Mouse (Mus musculus) MEL (cell line): ENCODE data around the gene Angptl6. TPM values are rescaled to one million over a fixed set of nuclear protein-coding genes. Genes with fewer than 3 reads are reported as not detected.

ENCODE experiments used
- DNase-seq: peaks from one replicate; pipeline ENCODE4 v3.0.0; 2011; ENCODE audit warnings: low read depth, low spot score
- H3K27ac ChIP-seq: 2 replicates; pipeline ENCODE4 v1.5.1; 2012; ENCODE audit warnings: low read depth, mild to moderate bottlenecking, control low read depth, low read length, moderate library complexity; ENCODE audit not compliant: control insufficient read depth
- H3K27me3 ChIP-seq, 2 experiments: fragments of 150-350 bp in 1 of 2; sonication (generic) in 1 of 2; 2 replicates each; pipeline ENCODE4 v1.6.1; 2012; ENCODE audit warnings: low read length in 2 of 2, mild to moderate bottlenecking in 2 of 2, improper control_type of control experiment in 1 of 2, moderate library complexity in 1 of 2; ENCODE audit not compliant: insufficient read depth in 2 of 2, control insufficient read depth in 1 of 2
- H3K36me3 ChIP-seq, 2 experiments: 2 replicates each; pipeline ENCODE4 v1.6.1; 2012 to 2014; ENCODE audit warnings: low read length in 2 of 2, improper control_type of control experiment in 1 of 2, inconsistent platforms in 1 of 2, mild to moderate bottlenecking in 1 of 2; ENCODE audit not compliant: insufficient read depth in 2 of 2, control insufficient read depth in 1 of 2
- H3K4me1 ChIP-seq, 2 experiments: fragments of 150-350 bp in 1 of 2; sonication (generic) in 1 of 2; 2 replicates each; pipeline ENCODE4 v1.6.1; 2012; ENCODE audit warnings: low read length in 2 of 2, improper control_type of control experiment in 1 of 2, mild to moderate bottlenecking in 1 of 2; ENCODE audit not compliant: insufficient read depth in 2 of 2, control insufficient read depth in 1 of 2
- H3K4me3 ChIP-seq, 2 experiments: fragments of 150-350 bp in 1 of 2; sonication (generic) in 1 of 2; 2 replicates each; pipeline ENCODE4 v1.5.1; 2012; ENCODE audit warnings: low read depth in 2 of 2, low read length in 2 of 2, mild to moderate bottlenecking in 2 of 2, moderate library complexity in 2 of 2, control low read depth in 1 of 2, improper control_type of control experiment in 1 of 2; ENCODE audit not compliant: control insufficient read depth in 1 of 2, insufficient read depth in 1 of 2
- H3K79me2 ChIP-seq: 2 replicates; pipeline ENCODE4 v1.6.1; 2012; ENCODE audit warnings: mild to moderate bottlenecking, low read length, moderate library complexity; ENCODE audit not compliant: control insufficient read depth, poor library complexity, insufficient read depth
- H3K9ac ChIP-seq: 2 replicates; pipeline ENCODE4 v1.6.1; 2012; ENCODE audit warnings: low read depth, mild to moderate bottlenecking, control low read depth, low read length, moderate library complexity; ENCODE audit not compliant: control insufficient read depth, poor library complexity, severe bottlenecking
- H3K9me3 ChIP-seq: fragments of 150-350 bp; sonication (generic); replicated peaks from 2 replicates; pipeline ENCODE4 v1.6.1; 2012; ENCODE audit warnings: mild to moderate bottlenecking, low read length, improper control_type of control experiment, moderate library complexity; ENCODE audit not compliant: insufficient read depth
- BHLHE40 ChIP-seq: IDR thresholded peaks from 2 replicates; pipeline ENCODE4 v1.6.1; 2012; ENCODE audit warnings: low read depth, mild to moderate bottlenecking, inconsistent platforms, low read length, improper control_type of control experiment, borderline replicate concordance
- CHD1 ChIP-seq: IDR thresholded peaks from 2 replicates; pipeline ENCODE4 v1.6.1; 2012; ENCODE audit warnings: low read depth, mild to moderate bottlenecking, inconsistent platforms, low read length, improper control_type of control experiment
- E2F4 ChIP-seq: IDR thresholded peaks from 2 replicates; pipeline ENCODE4 v1.6.1; 2011; ENCODE audit warnings: low read depth, low read length, improper control_type of control experiment, borderline replicate concordance
- ELF1 ChIP-seq: IDR thresholded peaks from 2 replicates; pipeline ENCODE4 v1.6.1; 2014; ENCODE audit warnings: low read depth, mild to moderate bottlenecking, inconsistent platforms, low read length, improper control_type of control experiment, moderate library complexity
- EP300 ChIP-seq, 2 experiments: IDR thresholded peaks; 2 replicates each; pipeline ENCODE4 v1.6.1; 2011; ENCODE audit warnings: improper control_type of control experiment in 2 of 2, low read length in 2 of 2, low read depth in 1 of 2, mild to moderate bottlenecking in 1 of 2
- ETS1 ChIP-seq: IDR thresholded peaks from 2 replicates; pipeline ENCODE4 v1.6.1; 2012; ENCODE audit warnings: low read depth, mild to moderate bottlenecking, inconsistent platforms, low read length, improper control_type of control experiment, moderate library complexity
- HCFC1 ChIP-seq: IDR thresholded peaks from 2 replicates; pipeline ENCODE4 v1.6.1; 2012; ENCODE audit warnings: low read depth, mild to moderate bottlenecking, inconsistent platforms, low read length, improper control_type of control experiment, moderate library complexity
- JUND ChIP-seq: IDR thresholded peaks from 2 replicates; pipeline ENCODE4 v1.6.1; 2011; ENCODE audit warnings: low read depth, mild to moderate bottlenecking, improper control_type of control experiment, low read length
- KAT2A ChIP-seq: conservative IDR thresholded peaks from 2 replicates; pipeline ENCODE4 v1.6.1; 2012; ENCODE audit warnings: low read depth, low read length, improper control_type of control experiment, inconsistent platforms
- MXI1 ChIP-seq: IDR thresholded peaks from 2 replicates; pipeline ENCODE4 v1.6.1; 2011; ENCODE audit warnings: mild to moderate bottlenecking, low read depth, low read length, improper control_type of control experiment
- MYB ChIP-seq: IDR thresholded peaks from 2 replicates; pipeline ENCODE4 v1.6.1; 2011; ENCODE audit warnings: mild to moderate bottlenecking, low read depth, low read length, improper control_type of control experiment
- POLR2AphosphoS5 ChIP-seq: IDR thresholded peaks from 2 replicates; pipeline ENCODE4 v1.6.1; 2012; ENCODE audit warnings: low read depth, borderline replicate concordance, mild to moderate bottlenecking, inconsistent platforms, low read length, moderate library complexity, mixed read lengths
- RAD21 ChIP-seq: IDR thresholded peaks from 2 replicates; pipeline ENCODE4 v1.6.1; 2011; ENCODE audit warnings: mild to moderate bottlenecking, low read depth, low read length, improper control_type of control experiment
- SIN3A ChIP-seq: IDR thresholded peaks from 2 replicates; pipeline ENCODE4 v1.6.1; 2012; ENCODE audit warnings: low read length, improper control_type of control experiment, inconsistent platforms
- TCF12 ChIP-seq: IDR thresholded peaks from 2 replicates; pipeline ENCODE4 v1.6.1; 2014; ENCODE audit warnings: low read depth, mild to moderate bottlenecking, inconsistent platforms, low read length, improper control_type of control experiment, moderate library complexity
- ZKSCAN1 ChIP-seq: IDR thresholded peaks from 2 replicates; pipeline ENCODE4 v1.6.1; 2012; ENCODE audit warnings: low read depth, mild to moderate bottlenecking, inconsistent platforms, low read length, improper control_type of control experiment, moderate library complexity
- polyA plus RNA-seq, 2 experiments: library from polyadenylated mRNA; stranded (reverse) in 1 of 2; unstranded in 1 of 2; fragments of >175 nt in 1 of 2; fragments of >200 nt in 1 of 2; gene quantifications; 2 replicates each; pipeline versions ENCODE4 v1.2.1 to v1.2.4; 2012; ENCODE audit warnings: low replicate concordance in 2 of 2, low read depth in 1 of 2; ENCODE audit not compliant: insufficient read length in 2 of 2, insufficient read depth in 1 of 2, missing spikeins in 1 of 2
- total RNA-seq: library from RNA; depleted of rRNA; stranded (reverse); fragments of 300-350 nt; gene quantifications from 2 replicates; pipeline ENCODE4 v1.2.3, GENCODE M21; 2012; rRNA removed

Angptl6 gene
- total and polyA plus RNA-seq, 3 experiments: 10.9 to 22.6 TPM; not detected in 1

- Histone ChIP-seq H3K27me3 (peaks cover 42 to 47% of the 10 kb centered on the region in 2 experiments), H3K4me1 (no peaks in the 10 kb centered on the region), H3K79me2 (no peaks in the 10 kb centered on the region), H3K9ac (no peak overlapping the region), H3K27ac (no peak overlapping the region), H3K4me3 (no peak overlapping the region), H3K36me3 (no peaks in the 10 kb centered on the region), H3K9me3 (no peaks in the 10 kb centered on the region)
- TF ChIP-seq POLR2AphosphoS5 (peak; percentile 95; the same call in 1 of the 2 replicates), TCF12 (no peak)
- no peak for DNase-seq
These were observed 51.4 kb downstream of the Angptl6 start for GRCm38 (mm10) chr9:20828127-20828526.

DNA sequence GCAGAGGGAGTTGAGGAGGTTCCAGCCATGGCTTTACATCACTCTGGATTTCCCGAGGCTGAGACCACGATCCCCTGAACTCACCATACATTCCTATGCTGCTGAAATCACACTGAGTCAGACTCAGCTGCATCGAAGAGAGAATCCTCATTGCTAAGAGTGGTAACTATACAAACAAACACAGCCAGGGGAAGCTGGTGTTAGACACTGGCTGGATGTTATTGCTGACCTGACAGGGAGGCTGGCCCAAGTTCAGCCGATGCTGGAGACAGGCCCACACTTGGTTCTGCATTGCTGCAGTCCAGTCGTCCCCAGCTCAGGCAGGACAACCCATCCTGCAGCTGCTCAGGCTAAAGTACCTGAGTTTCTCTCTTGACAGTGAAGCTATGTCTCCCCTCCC, 53.7 kb downstream of the Angptl6 start:
- TF ChIP-seq MYB (no peak), E2F4 (no peak), HCFC1 (no peak), KAT2A (no peak), BHLHE40 (no peak), ETS1 (no peak), ELF1 (no peak), MXI1 (no peak), CHD1 (no peak), SIN3A (no peak), ZKSCAN1 (no peak), JUND (no peak), EP300 (IDR thresholded peaks at IDR 0.05; ENCODE audit: low read depth in 1 of 2, low read length in 2 of 2) (no peak), RAD21 (no peak)
- Histone ChIP-seq H3K36me3 (no peaks in the 10 kb centered on the region), H3K4me1 (no peaks in the 10 kb centered on the region), H3K4me3 (no peak overlapping the region), H3K9ac (no peak overlapping the region), H3K9me3 (no peaks in the 10 kb centered on the region), H3K79me2 (no peaks in the 10 kb centered on the region), H3K27ac (no peak overlapping the region), H3K27me3 (peaks cover 47 to 64% of the 10 kb centered on the region in 2 experiments)
- no peak for DNase-seq

Other genes starting within 250 kb of the Angptl6 start
- gene Ubl5, start 236.8 kb downstream of the Angptl6 start, total RNA-seq: 867 and 1,103 TPM in 2 replicates
- 100 to 1,000 TPM in 1 of 2 experiments, not detected in 1; 850 TPM for gene Ubl5, start 236.8 kb downstream of the Angptl6 start, polyA plus RNA-seq
- 14.9 and 16.4 TPM in 2 replicates for gene Fbxl12, start 235.0 kb downstream of the Angptl6 start, total RNA-seq
- gene Fbxl12, start 235.0 kb downstream of the Angptl6 start, polyA plus RNA-seq: 10 to 100 TPM in 1 of 2 experiments, not detected in 1; 44.0 TPM
- gene Pin1, start 227.6 kb downstream of the Angptl6 start, total RNA-seq: 179 and 202 TPM in 2 replicates
- 100 to 1,000 TPM; 136 to 201 TPM for gene Pin1, start 227.6 kb downstream of the Angptl6 start, polyA plus RNA-seq
- 0.26 and 0.54 TPM in 2 replicates for gene Olfm2, start 133.4 kb downstream of the Angptl6 start, total RNA-seq
- gene Olfm2, start 133.4 kb downstream of the Angptl6 start, polyA plus RNA-seq: 1 to 10 TPM in 1 of 2 experiments, not detected in 1; 1.9 TPM
- 0.07 and 0.08 TPM in 2 replicates for gene Col5a3, start 64.7 kb downstream of the Angptl6 start, total RNA-seq
- gene Col5a3, start 64.7 kb downstream of the Angptl6 start, polyA plus RNA-seq: under 1 TPM in 1 of 2 experiments, not detected in 1; 0.53 TPM
- gene Rdh8, start 61.2 kb downstream of the Angptl6 start, total RNA-seq: not detected in 2 replicates
- not detected for gene Rdh8, start 61.2 kb downstream of the Angptl6 start, polyA plus RNA-seq
- gene A230050P20Rik, start 11.1 kb downstream of the Angptl6 start, total RNA-seq: 53.9 and 63.7 TPM in 2 replicates
- 100 to 1,000 TPM; 190 to 199 TPM for gene A230050P20Rik, start 11.1 kb downstream of the Angptl6 start, polyA plus RNA-seq
- 612 and 763 TPM in 2 replicates for gene Ppan, start 8.4 kb upstream of the Angptl6 start, total RNA-seq
- gene Ppan, start 8.4 kb upstream of the Angptl6 start, polyA plus RNA-seq: 100 to 1,000 TPM; 251 to 953 TPM
- gene Eif3g, start 18.9 kb upstream of the Angptl6 start, total RNA-seq: 1,228 and 1,516 TPM in 2 replicates
- gene Eif3g, start 18.9 kb upstream of the Angptl6 start, polyA plus RNA-seq: 1,000 to 10,000 TPM in 1 of 2 experiments, not detected in 1; 1,873 TPM
- 412 and 448 TPM in 2 replicates for gene Dnmt1, start 80.2 kb upstream of the Angptl6 start, total RNA-seq
- 1,000 to 10,000 TPM in 1 of 2 experiments, 100 to 1,000 TPM in 1; 681 to 1,953 TPM for gene Dnmt1, start 80.2 kb upstream of the Angptl6 start, polyA plus RNA-seq
- 6.4 and 6.6 TPM in 2 replicates for gene S1pr2, start 97.1 kb upstream of the Angptl6 start, total RNA-seq
- gene S1pr2, start 97.1 kb upstream of the Angptl6 start, polyA plus RNA-seq: 10 to 100 TPM in 1 of 2 experiments, not detected in 1; 27.4 TPM
- 280 and 282 TPM in 2 replicates for gene Mrpl4, start 123.0 kb upstream of the Angptl6 start, total RNA-seq
- gene Mrpl4, start 123.0 kb upstream of the Angptl6 start, polyA plus RNA-seq: 100 to 1,000 TPM in 1 of 2 experiments, not detected in 1; 474 TPM
- gene Icam1, start 136.3 kb upstream of the Angptl6 start, total RNA-seq: 24.4 and 26.0 TPM in 2 replicates
- 10 to 100 TPM in 1 of 2 experiments, not detected in 1; 31.0 TPM for gene Icam1, start 136.3 kb upstream of the Angptl6 start, polyA plus RNA-seq
- 259 and 260 TPM in 2 replicates for gene Icam4, start 149.6 kb upstream of the Angptl6 start, total RNA-seq
- 100 to 1,000 TPM; 193 to 268 TPM for gene Icam4, start 149.6 kb upstream of the Angptl6 start, polyA plus RNA-seq
- 4.8 TPM in 2 replicates for gene Icam5, start 152.3 kb upstream of the Angptl6 start, total RNA-seq
- gene Icam5, start 152.3 kb upstream of the Angptl6 start, polyA plus RNA-seq: 1 to 10 TPM in 1 of 2 experiments, not detected in 1; 9.5 TPM
- gene Zglp1, start 187.4 kb upstream of the Angptl6 start, total RNA-seq: 1.1 and 1.5 TPM in 2 replicates
- 1 to 10 TPM in 1 of 2 experiments, not detected in 1; 8.0 TPM for gene Zglp1, start 187.4 kb upstream of the Angptl6 start, polyA plus RNA-seq
- gene Gm49373, start 193.4 kb upstream of the Angptl6 start, total RNA-seq: 4.6 and 6.4 TPM in 2 replicates
- 1 to 10 TPM in 1 of 2 experiments, not detected in 1; 8.3 TPM for gene Gm49373, start 193.4 kb upstream of the Angptl6 start, polyA plus RNA-seq
- gene Fdx1l, start 193.9 kb upstream of the Angptl6 start, total RNA-seq: 198 and 247 TPM in 2 replicates
- 100 to 1,000 TPM; 305 to 361 TPM for gene Fdx1l, start 193.9 kb upstream of the Angptl6 start, polyA plus RNA-seq
- 42.1 and 47.8 TPM in 2 replicates for gene Gm38431, start 212.3 kb upstream of the Angptl6 start, total RNA-seq
- 100 to 1,000 TPM in 1 of 2 experiments, 10 to 100 TPM in 1; 38.9 to 191 TPM for gene Gm38431, start 212.3 kb upstream of the Angptl6 start, polyA plus RNA-seq
- 50.0 and 60.1 TPM in 2 replicates for gene Raver1, start 212.3 kb upstream of the Angptl6 start, total RNA-seq
- gene Raver1, start 212.3 kb upstream of the Angptl6 start, polyA plus RNA-seq: 100 to 1,000 TPM in 1 of 2 experiments, not detected in 1; 291 TPM